Mouse (Mus musculus): ENCODE measurements around the gene Galp.

The Galp gene

GRCm38 (mm10) chr7:6196790-6197189, at the start of gene Galp:
Gene Galp (plus strand): TSS chr7:6197090.
- DNase-seq (ENCODE audit: low spot score): no peak

GRCm38 (mm10) chr7:6147688-6148087, 49.2 kb upstream of the Galp start:
- no peak for DNase-seq (ENCODE audit: low spot score)

GRCm38 (mm10) chr7:6151266-6151665, 45.6 kb upstream of the Galp start:
- DNase-seq (ENCODE audit: low spot score): no peak

GRCm38 (mm10) chr7:6152036-6152435, 44.9 kb upstream of the Galp start:
- DNase-seq (ENCODE audit: low spot score): no peak

GRCm38 (mm10) chr7:6153131-6153530, 43.8 kb upstream of the Galp start:
- DNase-seq (ENCODE audit: low spot score): no peak

- DNase-seq (ENCODE audit: low spot score): peak; percentile 51
These were observed 42.7 kb upstream of the Galp start for GRCm38 (mm10) chr7:6154164-6154563.

GRCm38 (mm10) chr7:6155031-6155872, 41.6 kb upstream of the Galp start:
- peak; percentile 85 for DNase-seq (ENCODE audit: low spot score)

- DNase-seq (ENCODE audit: low spot score): peak; percentile 98
These were observed 40.9 kb upstream of the Galp start, which contains the start of gene Zfp787 for GRCm38 (mm10) chr7:6155901-6156411. Gene Zfp787 (minus strand): TSS chr7:6155997.

GRCm38 (mm10) chr7:6156901-6157472, 39.9 kb upstream of the Galp start:
- DNase-seq (ENCODE audit: low spot score): no peak

- DNase-seq (ENCODE audit: low spot score): no peak
These were observed 39.4 kb upstream of the Galp start for GRCm38 (mm10) chr7:6157479-6157878.

GRCm38 (mm10) chr7:6159604-6160003, 37.3 kb upstream of the Galp start:
- DNase-seq (ENCODE audit: low spot score): no peak

GRCm38 (mm10) chr7:6161541-6161940, 35.3 kb upstream of the Galp start:
- no peak for DNase-seq (ENCODE audit: low spot score)

- DNase-seq (ENCODE audit: low spot score): no peak
These were observed 34.7 kb upstream of the Galp start for GRCm38 (mm10) chr7:6162172-6162571.

- peak; percentile 74 for DNase-seq (ENCODE audit: low spot score)
These were observed 32.2 kb upstream of the Galp start for GRCm38 (mm10) chr7:6164671-6165070.

GRCm38 (mm10) chr7:6169403-6169802, 27.5 kb upstream of the Galp start:
- DNase-seq (ENCODE audit: low spot score): peak; percentile 70

- DNase-seq (ENCODE audit: low spot score): no peak
These were observed 26.5 kb upstream of the Galp start for GRCm38 (mm10) chr7:6170391-6170790.

- no peak for DNase-seq (ENCODE audit: low spot score)
These were observed 26.0 kb upstream of the Galp start for GRCm38 (mm10) chr7:6170871-6171270.

- peak; percentile 58 for DNase-seq (ENCODE audit: low spot score)
These were observed 25.4 kb upstream of the Galp start for GRCm38 (mm10) chr7:6171444-6172005.

GRCm38 (mm10) chr7:6172006-6172649, 24.8 kb upstream of the Galp start, which contains the start of gene Zfp444:
Gene Zfp444 (plus strand): TSS chr7:6172226.
- peak; percentile 97 for DNase-seq (ENCODE audit: low spot score)

- no peak for DNase-seq (ENCODE audit: low spot score)
These were observed 24.1 kb upstream of the Galp start for GRCm38 (mm10) chr7:6172674-6173244.

- DNase-seq (ENCODE audit: low spot score): no peak
These were observed 23.0 kb upstream of the Galp start for GRCm38 (mm10) chr7:6173872-6174271.

Measured in testis, postnatal 14 days (tissue).